Mouse (Mus musculus): Measurements from ENCODE around the gene Tigit. TPM values are rescaled to one million over a fixed set of nuclear protein-coding genes. Genes with fewer than 3 reads are reported as not detected.

Gene Tigit
- total RNA-seq, 1 experiment = 0.40 TPM

GRCm38 (mm10) chr16:43694104-43694503 is 30.2 kb upstream of the Tigit start:
- Histone ChIP-seq H3K4me3 (ENCODE audit: insufficient read depth in 1 of 2, low read depth in 1 of 2, low read length in 2 of 2, poor library complexity in 1 of 2, severe bottlenecking in 1 of 2) (no peak overlapping the region), H3K9me3 (ENCODE audit: control insufficient read depth, insufficient read depth, low read depth, low read length) (no peaks in the 10 kb centered on the region), H3K4me1 (ENCODE audit: control insufficient read depth in 2 of 2, insufficient read depth in 2 of 2, low read length in 2 of 2, poor library complexity in 1 of 2) (peaks cover 0 to 2% of the 10 kb centered on the region in 2 experiments; a peak in 2 of 4 replicates), H3K9ac (ENCODE audit: insufficient read depth, low read depth, low read length, poor library complexity, severe bottlenecking) (no peak overlapping the region), H3K36me3 (ENCODE audit: control insufficient read depth, insufficient read depth, low read length, poor library complexity, severe bottlenecking) (no peaks in the 10 kb centered on the region), H3K27ac (ENCODE audit: insufficient read depth, low read depth, low read length, poor library complexity, severe bottlenecking) (no peak overlapping the region)
- DNase-seq (ENCODE audit: low read depth, low spot score) = no peak
- TF ChIP-seq CHD2 (IDR thresholded peaks at IDR 0.05; ENCODE audit: low read depth, low read length) = no peak
- no peak for TF ChIP-seq MAFK (IDR thresholded peaks at IDR 0.05; ENCODE audit: insufficient read depth, low read depth, low read length)
- no peak for TF ChIP-seq ZC3H11A (IDR thresholded peaks at IDR 0.05; ENCODE audit: borderline replicate concordance, low read depth, low read length)
- TF ChIP-seq HCFC1 (IDR thresholded peaks at IDR 0.05; ENCODE audit: borderline replicate concordance, insufficient read depth, low read length) = no peak
- TF ChIP-seq ZNF384 (IDR thresholded peaks at IDR 0.05; ENCODE audit: low read depth, low read length) = no peak
- in situ Hi-C loops (cut with MboI; ENCODE audit: low sequenced_read_pairs in 2 of 2, unreplicated experiment in 2 of 2) = no loop called here

- TF ChIP-seq ZNF384 (IDR thresholded peaks at IDR 0.05; ENCODE audit: low read depth, low read length) (no peak), CHD2 (IDR thresholded peaks at IDR 0.05; ENCODE audit: low read depth, low read length) (no peak), ZC3H11A (IDR thresholded peaks at IDR 0.05; ENCODE audit: borderline replicate concordance, low read depth, low read length) (no peak), MAFK (IDR thresholded peaks at IDR 0.05; ENCODE audit: insufficient read depth, low read depth, low read length) (no peak), HCFC1 (IDR thresholded peaks at IDR 0.05; ENCODE audit: borderline replicate concordance, insufficient read depth, low read length) (no peak)
Observed at GRCm38 (mm10) chr16:43692611-43693010, 28.7 kb upstream of the Tigit start.

GRCm38 (mm10) chr16:43691741-43692140 is 27.8 kb upstream of the Tigit start:
- TF ChIP-seq ZC3H11A (IDR thresholded peaks at IDR 0.05; ENCODE audit: borderline replicate concordance, low read depth, low read length) (no peak), MAFK (IDR thresholded peaks at IDR 0.05; ENCODE audit: insufficient read depth, low read depth, low read length) (no peak), CHD2 (IDR thresholded peaks at IDR 0.05; ENCODE audit: low read depth, low read length) (no peak), HCFC1 (IDR thresholded peaks at IDR 0.05; ENCODE audit: borderline replicate concordance, insufficient read depth, low read length) (no peak), ZNF384 (IDR thresholded peaks at IDR 0.05; ENCODE audit: low read depth, low read length) (no peak)
- H3K4me1 ChIP-seq (ENCODE audit: control insufficient read depth in 2 of 2, insufficient read depth in 2 of 2, low read length in 2 of 2, poor library complexity in 1 of 2) = no peaks in the 10 kb centered on the region
- H3K9me3 ChIP-seq (ENCODE audit: control insufficient read depth, insufficient read depth, low read depth, low read length) = no peaks in the 10 kb centered on the region
- H3K4me3 ChIP-seq (ENCODE audit: insufficient read depth in 1 of 2, low read depth in 1 of 2, low read length in 2 of 2, poor library complexity in 1 of 2, severe bottlenecking in 1 of 2) = no peak overlapping the region
- H3K27ac ChIP-seq (ENCODE audit: insufficient read depth, low read depth, low read length, poor library complexity, severe bottlenecking) = no peak overlapping the region
- DNase-seq (ENCODE audit: low read depth, low spot score) = no peak
- no peaks in the 10 kb centered on the region for H3K36me3 ChIP-seq (ENCODE audit: control insufficient read depth, insufficient read depth, low read length, poor library complexity, severe bottlenecking)
- in situ Hi-C loops (cut with MboI; ENCODE audit: low sequenced_read_pairs in 2 of 2, unreplicated experiment in 2 of 2) = no loop called here
- H3K9ac ChIP-seq (ENCODE audit: insufficient read depth, low read depth, low read length, poor library complexity, severe bottlenecking) = no peak overlapping the region

More at GRCm38 (mm10) chr16:43692611-43693010, 28.7 kb upstream of the Tigit start:
- Histone ChIP-seq H3K9ac (ENCODE audit: insufficient read depth, low read depth, low read length, poor library complexity, severe bottlenecking) (no peak overlapping the region), H3K4me3 (ENCODE audit: insufficient read depth in 1 of 2, low read depth in 1 of 2, low read length in 2 of 2, poor library complexity in 1 of 2, severe bottlenecking in 1 of 2) (no peak overlapping the region), H3K27ac (ENCODE audit: insufficient read depth, low read depth, low read length, poor library complexity, severe bottlenecking) (no peak overlapping the region), H3K4me1 (ENCODE audit: control insufficient read depth in 2 of 2, insufficient read depth in 2 of 2, low read length in 2 of 2, poor library complexity in 1 of 2) (no peaks in the 10 kb centered on the region), H3K9me3 (ENCODE audit: control insufficient read depth, insufficient read depth, low read depth, low read length) (no peaks in the 10 kb centered on the region), H3K36me3 (ENCODE audit: control insufficient read depth, insufficient read depth, low read length, poor library complexity, severe bottlenecking) (no peaks in the 10 kb centered on the region)
- DNase-seq (ENCODE audit: low read depth, low spot score) = no peak
- in situ Hi-C loops (cut with MboI; ENCODE audit: low sequenced_read_pairs in 2 of 2, unreplicated experiment in 2 of 2) = no loop called here

GRCm38 (mm10) chr16:43690912-43691311 is 27.0 kb upstream of the Tigit start:
- H3K36me3 ChIP-seq (ENCODE audit: control insufficient read depth, insufficient read depth, low read length, poor library complexity, severe bottlenecking) = no peaks in the 10 kb centered on the region
- no peak for DNase-seq (ENCODE audit: low read depth, low spot score)
- no peaks in the 10 kb centered on the region for H3K9me3 ChIP-seq (ENCODE audit: control insufficient read depth, insufficient read depth, low read depth, low read length)
- H3K4me1 ChIP-seq (ENCODE audit: control insufficient read depth in 2 of 2, insufficient read depth in 2 of 2, low read length in 2 of 2, poor library complexity in 1 of 2) = no peaks in the 10 kb centered on the region
- no peak overlapping the region for H3K27ac ChIP-seq (ENCODE audit: insufficient read depth, low read depth, low read length, poor library complexity, severe bottlenecking)
- TF ChIP-seq HCFC1 (IDR thresholded peaks at IDR 0.05; ENCODE audit: borderline replicate concordance, insufficient read depth, low read length) (no peak), MAFK (IDR thresholded peaks at IDR 0.05; ENCODE audit: insufficient read depth, low read depth, low read length) (no peak), ZNF384 (IDR thresholded peaks at IDR 0.05; ENCODE audit: low read depth, low read length) (no peak), CHD2 (IDR thresholded peaks at IDR 0.05; ENCODE audit: low read depth, low read length) (no peak), ZC3H11A (IDR thresholded peaks at IDR 0.05; ENCODE audit: borderline replicate concordance, low read depth, low read length) (no peak)
- no peak overlapping the region for H3K9ac ChIP-seq (ENCODE audit: insufficient read depth, low read depth, low read length, poor library complexity, severe bottlenecking)
- H3K4me3 ChIP-seq (ENCODE audit: insufficient read depth in 1 of 2, low read depth in 1 of 2, low read length in 2 of 2, poor library complexity in 1 of 2, severe bottlenecking in 1 of 2) = no peak overlapping the region
- in situ Hi-C loops (cut with MboI; ENCODE audit: low sequenced_read_pairs in 2 of 2, unreplicated experiment in 2 of 2) = no loop called here

- Histone ChIP-seq H3K36me3 (ENCODE audit: control insufficient read depth, insufficient read depth, low read length, poor library complexity, severe bottlenecking) (no peaks in the 10 kb centered on the region), H3K9me3 (ENCODE audit: control insufficient read depth, insufficient read depth, low read depth, low read length) (no peaks in the 10 kb centered on the region), H3K27ac (ENCODE audit: insufficient read depth, low read depth, low read length, poor library complexity, severe bottlenecking) (no peak overlapping the region), H3K4me3 (ENCODE audit: insufficient read depth in 1 of 2, low read depth in 1 of 2, low read length in 2 of 2, poor library complexity in 1 of 2, severe bottlenecking in 1 of 2) (no peak overlapping the region), H3K4me1 (ENCODE audit: control insufficient read depth in 2 of 2, insufficient read depth in 2 of 2, low read length in 2 of 2, poor library complexity in 1 of 2) (no peaks in the 10 kb centered on the region), H3K9ac (ENCODE audit: insufficient read depth, low read depth, low read length, poor library complexity, severe bottlenecking) (no peak overlapping the region)
- no peak for TF ChIP-seq MAFK (IDR thresholded peaks at IDR 0.05; ENCODE audit: insufficient read depth, low read depth, low read length)
- TF ChIP-seq CHD2 (IDR thresholded peaks at IDR 0.05; ENCODE audit: low read depth, low read length) = no peak
- TF ChIP-seq HCFC1 (IDR thresholded peaks at IDR 0.05; ENCODE audit: borderline replicate concordance, insufficient read depth, low read length) = no peak
- TF ChIP-seq ZNF384 (IDR thresholded peaks at IDR 0.05; ENCODE audit: low read depth, low read length) = no peak
- TF ChIP-seq ZC3H11A (IDR thresholded peaks at IDR 0.05; ENCODE audit: borderline replicate concordance, low read depth, low read length) = no peak
- no peak for DNase-seq (ENCODE audit: low read depth, low spot score)
- in situ Hi-C loops (cut with MboI; ENCODE audit: low sequenced_read_pairs in 2 of 2, unreplicated experiment in 2 of 2) = no loop called here
Observed at GRCm38 (mm10) chr16:43690211-43690690, 26.3 kb upstream of the Tigit start.
